Mouse (Mus musculus): Measurements from ENCODE around the gene Tmem97. TPM values are rescaled to one million over a fixed set of nuclear protein-coding genes. Genes with fewer than 3 reads are reported as not detected.

The Tmem97 gene
- total RNA-seq, 2 experiments from 2014 or later: 14.5 to 16.8 TPM

- DNase-seq: no peak
- intact Hi-C loops (cut with DNase I): no loop called here
These were observed 34.8 kb downstream of the Tmem97 start for GRCm38 (mm10) chr11:78515549-78516325.

GRCm38 (mm10) chr11:78513106-78513790 lies 37.3 kb downstream of the Tmem97 start:
- intact Hi-C loops (cut with DNase I): no loop called here
- no peak for DNase-seq

DNA sequence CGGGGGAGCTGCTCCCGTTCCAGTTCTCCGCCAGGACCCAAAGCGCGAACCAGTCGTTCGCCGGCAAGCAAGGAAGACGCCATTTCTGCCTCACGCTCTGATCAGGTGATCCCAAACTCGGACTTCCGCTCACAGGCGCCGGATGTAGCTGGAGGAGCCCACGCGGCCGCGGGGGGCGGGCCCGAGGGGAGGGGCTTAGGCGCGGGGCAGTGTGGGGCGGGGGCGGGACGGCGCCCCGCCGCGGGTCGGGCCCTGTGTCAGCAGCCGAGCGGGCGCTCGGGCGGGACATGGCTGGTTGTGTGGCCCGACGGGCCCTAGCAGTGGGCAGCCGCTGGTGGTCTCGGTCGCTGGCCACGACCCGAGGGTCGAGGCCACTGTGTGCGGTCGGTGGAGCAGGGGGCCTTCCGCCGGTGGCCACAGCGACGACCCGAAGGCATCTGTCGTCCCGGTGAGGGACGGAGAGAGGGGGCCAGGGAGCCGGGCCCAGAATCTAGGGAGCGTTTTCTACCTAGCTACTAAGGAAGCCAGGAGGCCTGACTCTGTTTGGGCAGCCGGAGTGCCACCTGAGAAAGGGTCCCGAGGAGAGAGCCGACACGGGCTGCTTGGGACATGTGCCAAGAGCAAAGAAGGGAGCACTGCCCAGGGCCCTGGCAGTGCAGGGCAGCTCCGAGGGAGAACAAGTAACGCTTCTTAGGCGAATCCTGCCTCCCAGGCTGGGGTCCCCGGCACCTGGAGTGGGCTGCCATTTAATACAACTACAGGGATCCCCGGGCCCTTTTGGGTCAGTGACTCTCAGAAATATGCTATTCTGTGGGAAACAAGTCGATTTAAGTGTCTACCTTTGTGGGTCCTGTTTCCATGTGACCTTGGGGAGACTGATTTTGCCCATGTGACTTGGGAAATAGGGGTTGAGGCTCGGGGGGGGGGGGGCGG lies 38.3 kb downstream of the Tmem97 start, which contains the start of the genes Tmem199 and Poldip2:
Gene Tmem199, minus strand, starts transcription at position 148 of the 933 bp plus-strand sequence.
Gene Poldip2, plus strand, starts transcription at position 169 of the 933 bp plus-strand sequence.
- intact Hi-C loops (cut with DNase I): no loop called here
- peak; percentile 92 to 93 for DNase-seq

GRCm38 (mm10) chr11:78509148-78509547 lies 41.4 kb downstream of the Tmem97 start:
- no peak for DNase-seq
- intact Hi-C loops (cut with DNase I): no loop called here

DNA sequence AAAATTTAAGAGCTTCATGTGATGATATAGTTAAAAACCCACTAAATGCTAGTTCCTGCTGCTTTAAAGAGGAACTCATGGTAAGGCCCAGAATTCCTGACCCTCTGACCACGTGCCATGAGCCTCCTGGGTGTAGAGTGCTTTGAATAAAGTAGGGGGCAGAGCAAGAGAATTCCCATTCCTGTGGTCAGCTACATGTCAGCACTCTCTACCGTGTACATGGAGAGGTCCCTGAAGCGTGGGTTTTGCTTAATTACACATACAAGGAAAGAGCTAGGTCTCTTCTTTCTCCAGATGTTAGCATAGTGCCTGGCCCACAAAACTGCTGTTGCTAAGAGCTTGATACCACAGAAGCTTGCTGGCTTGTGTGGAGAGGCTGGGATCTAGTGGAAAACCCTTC lies 45.1 kb downstream of the Tmem97 start:
- DNase-seq: no peak
- intact Hi-C loops (cut with DNase I): no loop called here

GRCm38 (mm10) chr11:78502909-78503650 lies 47.5 kb downstream of the Tmem97 start, which contains the start of gene Sebox:
TSS of gene Sebox (plus strand) at chr11:78503447.
- intact Hi-C loops (cut with DNase I): no loop called here
- DNase-seq: no peak

DNA sequence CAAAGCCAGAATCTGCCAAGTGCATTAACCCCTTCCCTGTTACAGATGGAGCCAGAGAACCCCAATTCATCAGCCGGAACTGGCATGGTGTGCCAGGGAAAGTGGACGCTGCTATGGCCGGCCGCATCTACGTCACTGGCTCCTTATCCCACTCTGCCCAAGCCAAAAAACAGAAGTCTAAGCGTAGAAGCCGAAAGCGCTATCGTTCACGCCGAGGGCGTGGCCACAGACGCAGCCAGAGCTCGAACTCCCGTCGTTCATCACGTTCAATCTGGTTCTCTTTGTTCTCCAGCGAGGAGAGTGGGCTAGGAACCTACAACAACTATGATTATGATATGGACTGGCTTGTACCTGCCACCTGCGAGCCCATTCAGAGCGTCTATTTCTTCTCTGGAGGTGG lies 49.0 kb downstream of the Tmem97 start:
- intact Hi-C loops (cut with DNase I): no loop called here

DNA sequence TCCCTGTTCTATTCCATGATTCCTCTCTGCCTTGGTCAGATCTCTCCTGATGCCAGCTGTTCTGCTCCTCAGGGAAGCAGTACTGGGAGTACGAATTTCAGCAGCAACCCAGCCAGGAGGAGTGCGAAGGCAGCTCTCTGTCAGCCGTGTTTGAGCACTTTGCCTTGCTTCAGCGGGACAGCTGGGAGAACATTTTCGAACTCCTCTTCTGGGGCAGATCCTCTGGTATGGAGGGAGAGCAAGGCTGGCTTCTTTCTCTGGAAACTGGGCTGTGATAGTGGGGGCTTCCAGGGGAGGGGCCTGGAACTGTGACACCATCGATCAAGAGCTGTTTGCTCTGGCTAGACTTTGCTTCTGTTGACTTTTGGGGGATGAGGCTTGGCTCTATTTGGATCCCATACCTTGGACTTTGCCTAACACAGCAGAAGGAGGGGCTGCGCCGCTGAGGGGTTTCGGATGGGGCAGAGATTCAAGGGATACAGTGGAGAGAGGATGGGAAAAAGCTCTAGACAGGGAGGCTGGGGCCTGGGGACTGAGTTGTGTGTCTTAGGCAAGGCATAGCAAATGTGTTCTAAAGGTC lies 49.9 kb downstream of the Tmem97 start:
- no peak for DNase-seq
- intact Hi-C loops (cut with DNase I): no loop called here

More for the DNA sequence above, 49.0 kb downstream of the Tmem97 start:
- DNase-seq: no peak

- no peak for DNase-seq
- intact Hi-C loops (cut with DNase I): no loop called here
These were observed 51.0 kb downstream of the Tmem97 start for GRCm38 (mm10) chr11:78499543-78499942.

DNA sequence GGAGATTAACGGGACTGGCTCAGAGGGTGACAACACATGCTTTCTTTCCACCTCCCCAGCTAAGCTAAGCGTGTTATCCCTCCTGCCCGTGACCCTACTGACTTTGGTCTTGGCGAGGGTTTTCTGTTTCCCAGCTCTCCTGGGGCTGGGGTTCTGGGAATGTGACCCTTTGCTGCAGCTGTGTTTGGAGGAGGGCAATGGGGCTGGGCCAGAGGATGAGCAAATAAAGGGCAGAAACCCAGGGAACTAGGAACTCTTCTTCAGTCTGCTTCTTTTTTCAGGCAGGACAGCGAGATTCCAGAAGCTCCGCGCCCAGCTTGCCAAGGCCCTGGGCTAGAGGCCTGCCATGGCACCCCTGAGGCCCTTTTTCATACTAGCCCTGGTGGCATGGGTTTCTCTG lies 51.6 kb downstream of the Tmem97 start, which contains the start of gene Vtn:
Gene Vtn, plus strand, starts transcription at position 88 of the 400 bp plus-strand sequence.
- intact Hi-C loops (cut with DNase I): no loop called here
- DNase-seq: peak; percentile 30 to 50

GRCm38 (mm10) chr11:78497544-78498522 lies 52.7 kb downstream of the Tmem97 start, which contains the start of gene Sarm1:
TSS of gene Sarm1 (minus strand) at chr11:78497754.
- intact Hi-C loops (cut with DNase I): no loop called here
- DNase-seq: peak; percentile 84

DNA sequence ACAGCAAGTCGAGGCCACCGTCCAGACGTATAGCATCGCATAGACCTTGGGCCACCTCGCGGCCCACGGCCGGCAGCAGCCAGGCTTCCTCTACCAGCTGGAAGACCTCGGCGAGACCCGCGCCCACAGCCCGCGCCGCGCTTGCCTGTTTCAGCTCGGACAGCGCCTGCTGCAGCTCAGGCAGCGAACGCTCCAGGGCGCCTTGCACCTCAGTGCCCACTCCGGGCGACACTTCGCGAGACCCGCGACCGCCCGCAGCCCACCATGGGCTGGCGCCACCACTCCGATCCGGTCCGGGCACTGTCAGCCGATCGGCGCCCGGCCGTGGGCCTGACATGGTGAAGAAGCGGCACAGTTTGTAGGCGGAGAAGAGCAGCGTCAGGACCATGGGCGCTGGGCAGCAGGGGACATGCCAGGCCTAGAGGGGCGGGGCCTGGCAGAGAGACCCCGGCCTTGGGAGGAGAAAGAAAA lies 53.5 kb downstream of the Tmem97 start:
- no peak for DNase-seq
- intact Hi-C loops (cut with DNase I): no loop called here

DNA sequence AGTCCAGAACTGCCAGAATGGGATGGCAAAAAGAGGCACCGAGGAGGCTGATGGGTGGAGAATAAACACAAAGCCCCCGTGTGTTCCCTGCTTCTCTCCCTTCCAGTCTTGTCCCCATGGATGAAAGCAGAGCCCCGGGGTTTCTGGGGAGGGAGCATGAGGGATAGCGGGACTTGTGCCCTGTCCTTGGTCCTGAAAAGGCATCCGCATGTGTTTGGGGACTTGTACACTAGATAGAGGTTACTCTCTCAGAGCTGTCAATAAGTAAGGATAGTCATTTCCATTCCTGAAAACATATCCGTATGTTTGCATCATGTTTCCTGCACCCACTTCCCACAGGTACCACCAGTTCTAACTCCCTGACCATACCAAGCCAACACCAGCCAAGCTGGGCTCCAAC lies 54.7 kb downstream of the Tmem97 start:
- peak; percentile 50 to 71 for DNase-seq
- intact Hi-C loops (cut with DNase I): no loop called here

Other genes with a start within 250 kb of the Tmem97 start
- gene Spag5, start 249.2 kb downstream of the Tmem97 start, total RNA-seq (2021): 1 to 10 TPM; 8.8 to 9.5 TPM
- 1 to 10 TPM in 1 of 2 experiments, under 1 TPM in 1; 0.81 to 1.1 TPM for gene Aldoc, start 227.8 kb downstream of the Tmem97 start, total RNA-seq (2021)
- 10 to 100 TPM; 26.4 to 26.8 TPM for gene Pigs, start 222.4 kb downstream of the Tmem97 start, total RNA-seq (2021)
- 10 to 100 TPM in 1 of 2 experiments, 1 to 10 TPM in 1; 9.0 to 10.1 TPM for gene Unc119, start 207.3 kb downstream of the Tmem97 start, total RNA-seq (2021)
- not detected for gene Foxn1, start 164.2 kb downstream of the Tmem97 start, total RNA-seq (2021)
- gene Slc13a2, start 128.6 kb downstream of the Tmem97 start, total RNA-seq (2021): not detected
- gene Slc46a1, start 85.1 kb downstream of the Tmem97 start, total RNA-seq (2021): 1 to 10 TPM; 1.5 to 2.0 TPM
- under 1 TPM; 0.22 to 0.30 TPM for gene Sarm1, start 53.0 kb downstream of the Tmem97 start, total RNA-seq (2021)
- gene Vtn, start 51.7 kb downstream of the Tmem97 start, total RNA-seq (2021): 10 to 100 TPM; 23.4 to 28.4 TPM
- gene Sebox, start 47.3 kb downstream of the Tmem97 start, total RNA-seq (2021): not detected
- gene Tmem199, start 38.6 kb downstream of the Tmem97 start, total RNA-seq (2021): 10 to 100 TPM; 14.9 to 16.6 TPM
- 100 to 1,000 TPM; 161 to 163 TPM for gene Poldip2, start 38.6 kb downstream of the Tmem97 start, total RNA-seq (2021)
- 10 to 100 TPM; 62.7 to 66.2 TPM for gene Tnfaip1, start 14.4 kb downstream of the Tmem97 start, total RNA-seq (2021)
- gene Ift20, start 14.4 kb downstream of the Tmem97 start, total RNA-seq (2021): 10 to 100 TPM; 50.6 to 53.5 TPM
- 10 to 100 TPM; 17.2 to 18.5 TPM for gene Nlk, start 146.6 kb upstream of the Tmem97 start, total RNA-seq (2021)
- gene Ccnq, start 201.0 kb upstream of the Tmem97 start, total RNA-seq (2021): 10 to 100 TPM; 18.0 to 18.4 TPM

All from heart, postnatal 10 days (tissue).